Mouse (Mus musculus): Measurements from ENCODE around the gene Npepps. TPM values are rescaled to one million over a fixed set of nuclear protein-coding genes. Genes with fewer than 3 reads are reported as not detected.
"Not testable (repeated sequence)": the region's sequence is repeated elsewhere in the genome, so short reads cannot be mapped to it uniquely, and the experiment has no call there.

Npepps gene
- polyA plus RNA-seq, 1 experiment from 2014 or later: 76.2 TPM

DNA sequence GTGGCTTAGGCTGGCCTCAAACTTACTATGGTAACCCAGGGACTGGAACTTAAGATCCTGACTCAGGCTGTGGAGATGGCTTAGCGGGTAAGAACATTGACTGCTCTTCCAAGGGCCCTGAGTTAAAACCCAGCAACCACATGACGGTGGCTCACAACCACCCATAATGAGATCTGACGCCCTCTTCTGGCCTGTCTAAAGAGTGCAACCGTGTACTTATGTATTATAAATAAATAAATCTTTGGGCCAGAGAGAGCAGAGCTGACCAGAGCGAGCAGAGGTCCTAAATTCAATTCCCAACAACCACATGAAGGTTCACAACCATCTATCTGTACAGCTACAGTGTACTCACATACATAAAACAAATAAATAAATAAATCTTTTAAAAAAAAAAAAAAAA, 6.8 kb downstream of the Npepps start:
- H3K4me2 ChIP-seq: no peak overlapping the region
- H3K9me3 ChIP-seq (ENCODE audit: low read depth, low read length): no peaks in the 10 kb centered on the region
- no peak overlapping the region for H3K9ac ChIP-seq
- H3K4me3 ChIP-seq (ENCODE audit: low read depth, low read length): no peak overlapping the region
- TF ChIP-seq CTCF (IDR thresholded peaks at IDR 0.05; ENCODE audit: low read depth): no peak; the same call in 1 of the 2 replicates
- no peak overlapping the region for H3K27ac ChIP-seq (ENCODE audit: low read depth)
- H3K36me3 ChIP-seq (ENCODE audit: insufficient read depth): no peaks in the 10 kb centered on the region
- WGBS: 83% methylated on average over 5 of the region's 5 CpGs
- H3K27me3 ChIP-seq (ENCODE audit: insufficient read depth, low read length): no peaks in the 10 kb centered on the region
- peak; percentile 13 for DNase-seq
- ATAC-seq (ENCODE audit: insufficient read depth): no peak
- H3K4me1 ChIP-seq (ENCODE audit: insufficient read depth): peaks cover 3% of the 10 kb centered on the region; the same call in 1 of the 2 replicates

GRCm38 (mm10) chr11:97272835-97273234, 7.6 kb downstream of the Npepps start:
- H3K4me3 ChIP-seq (ENCODE audit: low read depth, low read length): no peak overlapping the region
- WGBS: 95% methylated on average over 4 of the region's 4 CpGs
- TF ChIP-seq CTCF (IDR thresholded peaks at IDR 0.05; ENCODE audit: low read depth): no peak
- DNase-seq (no peak), ATAC-seq (ENCODE audit: insufficient read depth) (no peak)
- H3K27ac ChIP-seq (ENCODE audit: low read depth): no peak overlapping the region
- H3K27me3 ChIP-seq (ENCODE audit: insufficient read depth, low read length): no peaks in the 10 kb centered on the region
- H3K4me1 ChIP-seq (ENCODE audit: insufficient read depth): no peaks in the 10 kb centered on the region
- H3K9me3 ChIP-seq (ENCODE audit: low read depth, low read length): no peaks in the 10 kb centered on the region
- H3K36me3 ChIP-seq (ENCODE audit: insufficient read depth): no peaks in the 10 kb centered on the region
- H3K9ac ChIP-seq: no peak overlapping the region
- H3K4me2 ChIP-seq: no peak overlapping the region

DNA sequence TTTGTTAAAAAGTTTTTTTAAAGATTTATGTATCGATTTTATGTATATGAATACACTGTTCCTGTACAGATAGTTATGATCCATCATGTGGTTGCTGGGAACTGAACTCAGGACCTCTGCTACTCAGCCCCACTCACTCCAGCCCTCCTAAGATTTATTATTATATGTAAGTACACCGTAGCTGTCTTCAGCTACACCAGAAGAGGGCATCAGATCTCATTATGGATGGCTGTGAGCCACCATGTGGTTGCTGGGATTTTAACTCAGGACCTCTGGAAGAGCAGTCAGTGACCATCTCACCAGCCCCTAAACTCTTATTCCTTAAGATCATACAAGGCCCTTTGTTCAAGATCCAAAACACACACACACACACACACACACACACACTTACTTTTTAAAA, 10.4 kb downstream of the Npepps start:
- not testable (repeated sequence) for H3K27me3 ChIP-seq (ENCODE audit: insufficient read depth, low read length); H3K4me3 ChIP-seq (ENCODE audit: low read depth, low read length); H3K4me2 ChIP-seq; H3K27ac ChIP-seq (ENCODE audit: low read depth); H3K4me1 ChIP-seq (ENCODE audit: insufficient read depth); ATAC-seq (ENCODE audit: insufficient read depth); H3K9me3 ChIP-seq (ENCODE audit: low read depth, low read length); H3K9ac ChIP-seq
- 69% methylated on average over 2 of the region's 2 CpGs for WGBS
- peak; percentile 6 for DNase-seq
- peak; percentile 19; the same call in 1 of the 2 replicates for TF ChIP-seq CTCF (IDR thresholded peaks at IDR 0.05; ENCODE audit: low read depth)
- H3K36me3 ChIP-seq (ENCODE audit: insufficient read depth): peaks cover 18% of the 10 kb centered on the region

GRCm38 (mm10) chr11:97266544-97266943, 13.9 kb downstream of the Npepps start:
- not testable (repeated sequence) for H3K4me1 ChIP-seq (ENCODE audit: insufficient read depth); H3K9ac ChIP-seq; H3K4me2 ChIP-seq; H3K4me3 ChIP-seq (ENCODE audit: low read depth, low read length); ATAC-seq (ENCODE audit: insufficient read depth); H3K27me3 ChIP-seq (ENCODE audit: insufficient read depth, low read length); DNase-seq; H3K9me3 ChIP-seq (ENCODE audit: low read depth, low read length); H3K27ac ChIP-seq (ENCODE audit: low read depth)
- H3K36me3 ChIP-seq (ENCODE audit: insufficient read depth): peaks cover 21% of the 10 kb centered on the region
- WGBS: 95% methylated on average over 1 of the region's 1 CpGs

- ATAC-seq (ENCODE audit: insufficient read depth); H3K4me1 ChIP-seq (ENCODE audit: insufficient read depth); H3K27ac ChIP-seq (ENCODE audit: low read depth); H3K4me3 ChIP-seq (ENCODE audit: low read depth, low read length); DNase-seq; H3K27me3 ChIP-seq (ENCODE audit: insufficient read depth, low read length); H3K4me2 ChIP-seq; H3K9me3 ChIP-seq (ENCODE audit: low read depth, low read length); H3K9ac ChIP-seq: not testable (repeated sequence)
- 86% methylated on average over 1 of the region's 1 CpGs for WGBS
- H3K36me3 ChIP-seq (ENCODE audit: insufficient read depth): peaks cover 27% of the 10 kb centered on the region
These were observed 30.8 kb downstream of the Npepps start for GRCm38 (mm10) chr11:97249649-97250048.

DNA sequence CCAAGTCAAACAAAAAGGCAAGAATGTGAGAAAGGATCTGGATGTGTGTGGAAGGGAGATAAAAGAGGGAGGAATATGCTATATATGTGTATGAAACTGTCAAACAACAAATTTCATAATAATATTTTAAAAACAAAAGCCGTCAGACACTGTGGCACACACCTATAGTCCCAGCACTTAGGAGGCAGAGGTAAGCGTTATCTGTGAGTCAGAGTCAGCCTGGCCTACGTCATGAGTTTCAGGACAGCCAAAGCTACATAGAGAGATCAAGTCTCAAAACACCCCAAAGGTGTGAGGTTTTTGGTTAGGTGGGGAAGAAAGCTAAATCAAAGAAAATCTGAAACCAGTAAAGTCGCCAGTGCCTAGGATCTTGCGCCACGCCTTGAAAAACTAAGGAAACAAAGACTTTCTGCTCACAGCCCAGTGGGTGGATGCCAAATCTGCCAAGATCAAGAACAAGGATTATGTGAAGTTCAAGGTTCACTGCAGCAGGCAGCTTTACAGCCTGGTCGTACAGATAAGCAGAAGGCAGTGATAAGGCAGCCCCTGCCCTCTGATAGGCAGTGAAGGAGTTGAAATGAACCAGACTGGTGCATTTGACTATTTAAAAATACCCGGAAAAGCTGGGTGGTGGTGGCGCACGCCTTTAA, 33.8 kb downstream of the Npepps start:
- no peak for ATAC-seq (ENCODE audit: insufficient read depth)
- TF ChIP-seq CTCF (IDR thresholded peaks at IDR 0.05; ENCODE audit: low read depth): no peak
- Histone ChIP-seq H3K36me3 (ENCODE audit: insufficient read depth) (peaks cover 29% of the 10 kb centered on the region), H3K4me3 (ENCODE audit: low read depth, low read length) (no peak overlapping the region), H3K27me3 (ENCODE audit: insufficient read depth, low read length) (no peaks in the 10 kb centered on the region), H3K9me3 (ENCODE audit: low read depth, low read length) (no peaks in the 10 kb centered on the region), H3K27ac (ENCODE audit: low read depth) (no peak overlapping the region), H3K9ac (no peak overlapping the region), H3K4me1 (ENCODE audit: insufficient read depth) (no peaks in the 10 kb centered on the region), H3K4me2 (no peak overlapping the region)
- DNase-seq: no peak
- WGBS: 82% methylated on average over 10 of the region's 10 CpGs

DNA sequence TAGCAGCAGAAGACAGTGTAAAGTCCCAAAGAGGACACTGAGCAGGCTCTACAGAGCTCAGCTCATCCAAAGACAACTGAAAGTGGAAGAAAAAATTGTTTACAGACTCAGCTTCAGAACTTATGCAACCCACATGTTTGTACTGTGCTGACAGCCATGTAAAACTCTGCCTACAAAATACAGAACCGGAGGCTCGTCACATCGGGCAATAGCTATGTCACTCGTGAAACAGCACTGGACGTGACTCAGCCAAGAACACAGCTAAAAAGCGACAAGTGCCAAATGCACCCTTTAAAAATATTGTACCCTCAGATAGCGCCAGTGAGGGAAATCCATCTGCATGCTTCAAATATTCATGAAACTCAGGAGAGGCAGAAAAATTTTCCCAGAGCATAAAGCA, 39.1 kb downstream of the Npepps start:
- Histone ChIP-seq H3K4me2 (no peak overlapping the region), H3K4me1 (ENCODE audit: insufficient read depth) (no peaks in the 10 kb centered on the region), H3K9ac (no peak overlapping the region), H3K27me3 (ENCODE audit: insufficient read depth, low read length) (no peaks in the 10 kb centered on the region), H3K27ac (ENCODE audit: low read depth) (no peak overlapping the region), H3K4me3 (ENCODE audit: low read depth, low read length) (no peak overlapping the region), H3K36me3 (ENCODE audit: insufficient read depth) (peaks cover 57% of the 10 kb centered on the region), H3K9me3 (ENCODE audit: low read depth, low read length) (no peaks in the 10 kb centered on the region)
- DNase-seq (no peak), ATAC-seq (ENCODE audit: insufficient read depth) (no peak)
- TF ChIP-seq CTCF (IDR thresholded peaks at IDR 0.05; ENCODE audit: low read depth): no peak
- WGBS: 89% methylated on average over 7 of the region's 7 CpGs
